Mouse (Mus musculus) olfactory bulb, adult 2 months (tissue): Measurements from ENCODE around the gene Gramd2. TPM values are rescaled to one million over a fixed set of nuclear protein-coding genes. Genes with fewer than 3 reads are reported as not detected.

Source experiments
- H3K27ac ChIP-seq: fragments of 200-500 bp; 2 replicates; pipeline ENCODE4 v1.5.1; 2012; ENCODE audit warnings: low read depth, low read length; ENCODE audit not compliant: insufficient read depth
- H3K4me1 ChIP-seq: fragments of 200-500 bp; 2 replicates; pipeline ENCODE4 v1.6.1; 2012; ENCODE audit warnings: low read length; ENCODE audit not compliant: control insufficient read depth, insufficient read depth
- H3K4me3 ChIP-seq: fragments of 200-500 bp; 2 replicates; pipeline ENCODE4 v1.5.1; 2012; ENCODE audit warnings: mild to moderate bottlenecking, low read depth, low read length, moderate library complexity; ENCODE audit not compliant: insufficient read depth
- CTCF ChIP-seq: fragments of 200-500 bp; IDR thresholded peaks from 2 replicates; pipeline ENCODE4 v1.5.1; 2012; ENCODE audit warnings: low read depth, mild to moderate bottlenecking, low read length, moderate library complexity; ENCODE audit not compliant: insufficient read depth
- POLR2A ChIP-seq: fragments of 200-500 bp; IDR thresholded peaks from 2 replicates; pipeline ENCODE4 v1.6.1; 2012; ENCODE audit warnings: mild to moderate bottlenecking, low read depth, low read length, moderate library complexity; ENCODE audit not compliant: insufficient read depth
- WGBS: fragments of 180-500 bp; shearing (Covaris S2); methylation state at CpG from one replicate; pipeline ENCODE4 v1.1.7; 2018; 5-methylcytosine and 5-hydroxymethylcytosine counted together
- polyA plus RNA-seq: library from polyadenylated mRNA; stranded (reverse); fragments of >200 nt; gene quantifications from 2 replicates; pipeline ENCODE4 v1.2.4, GENCODE M21; 2012; ENCODE audit warnings: low replicate concordance; ENCODE audit not compliant: missing spikeins, insufficient read depth, insufficient read length

Gramd2 gene
- polyA plus RNA-seq, 1 experiment, result not detected

GRCm38 (mm10) chr9:59701094-59701493 lies 21.1 kb downstream of the Gramd2 start:
- WGBS, result 67% methylated on average over 7 of the region's 7 CpGs
- Histone ChIP-seq H3K27ac (no peak overlapping the region), H3K4me3 (no peak overlapping the region), H3K4me1 (no peaks in the 10 kb centered on the region; the same call in 1 of the 2 replicates)
- TF ChIP-seq CTCF (no peak), POLR2A (no peak)

GRCm38 (mm10) chr9:59703099-59703498 lies 23.2 kb downstream of the Gramd2 start:
- TF ChIP-seq CTCF (no peak), POLR2A (no peak)
- no peaks in the 10 kb centered on the region; the same call in 1 of the 2 replicates for H3K4me1 ChIP-seq
- no peak overlapping the region for H3K4me3 ChIP-seq
- WGBS, result 81% methylated on average over 6 of the region's 6 CpGs
- H3K27ac ChIP-seq, result no peak overlapping the region

- Histone ChIP-seq H3K27ac (no peak overlapping the region), H3K4me1 (no peaks in the 10 kb centered on the region; the same call in 1 of the 2 replicates), H3K4me3 (no peak overlapping the region)
- TF ChIP-seq CTCF, result no peak
- TF ChIP-seq POLR2A, result no peak
- WGBS, result 76% methylated on average over 10 of the region's 10 CpGs
Observed at GRCm38 (mm10) chr9:59706850-59707825, 27.2 kb downstream of the Gramd2 start.

GRCm38 (mm10) chr9:59709225-59709624 lies 29.3 kb downstream of the Gramd2 start:
- TF ChIP-seq CTCF, result no peak
- no peak for TF ChIP-seq POLR2A
- no peak overlapping the region for H3K4me3 ChIP-seq
- 67% methylated on average over 3 of the region's 3 CpGs for WGBS
- H3K27ac ChIP-seq, result no peak overlapping the region
- no peaks in the 10 kb centered on the region for H3K4me1 ChIP-seq

GRCm38 (mm10) chr9:59716275-59716898 lies 36.4 kb downstream of the Gramd2 start:
- TF ChIP-seq CTCF (no peak), POLR2A (no peak)
- Histone ChIP-seq H3K4me3 (no peak overlapping the region), H3K27ac (no peak overlapping the region), H3K4me1 (no peaks in the 10 kb centered on the region)
- 68% methylated on average over 7 of the region's 7 CpGs for WGBS

- TF ChIP-seq CTCF, result no peak
- Histone ChIP-seq H3K4me3 (no peak overlapping the region), H3K4me1 (peaks cover under 1% of the 10 kb centered on the region), H3K27ac (no peak overlapping the region)
- WGBS, result 73% methylated on average over 4 of the region's 4 CpGs
Observed at GRCm38 (mm10) chr9:59718237-59718636, 38.3 kb downstream of the Gramd2 start.

GRCm38 (mm10) chr9:59721144-59721543 lies 41.2 kb downstream of the Gramd2 start:
- Histone ChIP-seq H3K4me1 (peaks cover 9% of the 10 kb centered on the region), H3K4me3 (no peak overlapping the region), H3K27ac (no peak overlapping the region)
- no peak for TF ChIP-seq CTCF
- no peak for TF ChIP-seq POLR2A
- WGBS, result 88% methylated on average over 5 of the region's 5 CpGs

GRCm38 (mm10) chr9:59723096-59723657 lies 43.2 kb downstream of the Gramd2 start:
- no peak for TF ChIP-seq POLR2A
- TF ChIP-seq CTCF, result no peak
- H3K4me3 ChIP-seq, result peak overlapping the region; percentile 36
- WGBS, result 9% methylated on average over 10 of the region's 10 CpGs
- peak overlapping the region; percentile 65 for H3K27ac ChIP-seq
- peaks cover 9% of the 10 kb centered on the region for H3K4me1 ChIP-seq
